Mouse (Mus musculus) spleen, adult 2 months (tissue): ENCODE measurements around the gene Hhatl.

Experiments
- CTCF ChIP-seq: fragments of 200-500 bp; IDR thresholded peaks from 2 replicates; pipeline ENCODE4 v1.5.1; 2011; ENCODE audit warnings: mild to moderate bottlenecking, inconsistent platforms; ENCODE audit not compliant: insufficient read depth, insufficient read length, insufficient replicate concordance; ENCODE audit errors: extremely low read depth
- POLR2A ChIP-seq: fragments of 200-500 bp; IDR thresholded peaks from 2 replicates; pipeline ENCODE4 v1.6.1; 2011; ENCODE audit warnings: low read depth, low read length, inconsistent platforms

DNA sequence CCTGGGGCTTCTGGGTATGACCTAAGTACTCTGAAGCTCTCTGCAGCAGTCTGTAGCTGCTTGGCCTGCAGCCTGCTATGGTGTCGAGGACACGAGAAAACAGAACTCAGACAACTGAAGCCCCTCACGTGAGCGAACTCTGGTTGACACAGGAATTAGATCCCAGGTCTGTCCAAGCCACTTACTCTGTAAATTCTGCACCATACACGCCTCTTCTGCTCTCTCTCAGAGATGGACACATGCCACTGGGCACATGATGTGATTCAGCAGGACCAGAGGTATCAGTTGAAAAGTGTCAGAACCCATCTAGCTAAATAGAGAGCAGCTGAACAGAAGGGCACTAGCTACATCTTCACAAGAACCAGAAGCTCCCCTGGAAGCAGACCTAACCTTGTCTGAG lies 19.9 kb downstream of the Hhatl start:
- TF ChIP-seq CTCF (no peak), POLR2A (no peak)
